Mouse (Mus musculus): ENCODE measurements around the gene Lifr. TPM values are rescaled to one million over a fixed set of nuclear protein-coding genes. Genes with fewer than 3 reads are reported as not detected.

Gene Lifr
- polyA plus RNA-seq, 1 experiment from 2014 or later: 13.4 TPM

DNA sequence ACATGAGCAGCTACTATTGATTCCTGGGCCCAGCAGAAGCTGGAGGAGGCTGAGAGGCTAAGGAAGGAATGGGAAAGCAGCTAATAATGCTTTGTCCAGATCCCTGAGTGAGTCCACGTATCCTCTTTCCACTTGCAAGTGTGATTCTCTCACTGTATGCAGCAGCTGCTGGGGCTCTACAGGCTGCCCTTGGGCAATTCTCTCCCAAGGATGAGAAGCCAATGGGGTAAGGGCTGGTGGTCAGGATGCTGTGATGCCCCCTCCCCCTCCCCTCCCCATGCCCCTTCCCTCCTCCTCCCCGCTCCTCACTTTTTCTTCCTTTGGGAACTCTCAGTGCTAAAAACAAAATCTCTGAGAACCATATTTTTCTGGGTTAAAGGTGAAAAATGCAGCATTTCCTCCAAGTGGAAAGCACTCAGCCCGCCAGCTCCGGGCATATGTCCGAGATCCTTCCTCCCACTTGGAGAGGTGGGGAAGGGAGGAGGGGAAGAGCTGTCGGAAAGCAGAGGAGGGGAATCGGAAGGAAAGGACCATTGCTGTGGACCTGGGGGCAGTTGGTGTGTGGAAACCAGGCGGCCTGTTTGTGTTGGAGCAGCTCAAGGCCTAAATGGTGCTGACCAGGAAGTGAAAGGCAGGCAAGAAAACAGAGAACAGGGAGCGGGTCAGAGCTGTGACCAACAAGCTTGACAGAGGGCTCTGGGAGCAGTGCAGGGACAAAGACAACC is 113.4 kb downstream of the Lifr start:
- Histone ChIP-seq H3K4me3 (no peak overlapping the region), H3K9me3 (no peaks in the 10 kb centered on the region), H3K27me3 (ENCODE audit: insufficient read depth, poor library complexity, severe bottlenecking) (no peaks in the 10 kb centered on the region), H3K4me1 (replicated peaks) (peaks cover 65% of the 10 kb centered on the region), H3K36me3 (no peaks in the 10 kb centered on the region), H3K27ac (peak overlapping the region; percentile 70)
- WGBS: 63% methylated on average over 9 of the region's 9 CpGs
- no peak for DNase-seq (ENCODE audit: low spot score)

DNA sequence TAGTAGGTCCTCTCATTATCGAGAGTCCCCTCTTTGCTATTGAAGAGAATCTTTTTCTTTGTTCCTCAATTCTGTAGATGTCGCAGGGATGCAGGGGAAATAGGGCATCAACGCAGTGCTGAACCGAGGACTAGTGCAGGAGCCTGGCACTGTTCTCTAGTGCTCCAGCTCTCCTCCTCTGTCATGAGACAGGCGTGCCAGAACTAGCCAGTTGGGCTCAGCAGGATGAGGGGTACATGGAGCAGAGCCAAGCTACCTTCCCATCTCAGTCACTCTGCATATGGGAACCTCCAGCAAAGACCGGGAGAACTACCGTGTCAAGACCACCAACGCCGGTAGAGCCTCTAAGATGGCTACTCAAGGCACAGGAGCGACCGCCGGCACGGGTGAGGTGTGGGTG is 114.5 kb downstream of the Lifr start:
- H3K4me3 ChIP-seq: no peak overlapping the region
- H3K27me3 ChIP-seq (ENCODE audit: insufficient read depth, poor library complexity, severe bottlenecking): no peaks in the 10 kb centered on the region
- H3K36me3 ChIP-seq: no peaks in the 10 kb centered on the region
- 89% methylated on average over 13 of the region's 13 CpGs for WGBS
- peak overlapping the region; percentile 36; the same call in 1 of the 2 replicates for H3K27ac ChIP-seq
- H3K9me3 ChIP-seq: no peaks in the 10 kb centered on the region
- peaks cover 55% of the 10 kb centered on the region for H3K4me1 ChIP-seq (replicated peaks)
- DNase-seq (ENCODE audit: low spot score): no peak

DNA sequence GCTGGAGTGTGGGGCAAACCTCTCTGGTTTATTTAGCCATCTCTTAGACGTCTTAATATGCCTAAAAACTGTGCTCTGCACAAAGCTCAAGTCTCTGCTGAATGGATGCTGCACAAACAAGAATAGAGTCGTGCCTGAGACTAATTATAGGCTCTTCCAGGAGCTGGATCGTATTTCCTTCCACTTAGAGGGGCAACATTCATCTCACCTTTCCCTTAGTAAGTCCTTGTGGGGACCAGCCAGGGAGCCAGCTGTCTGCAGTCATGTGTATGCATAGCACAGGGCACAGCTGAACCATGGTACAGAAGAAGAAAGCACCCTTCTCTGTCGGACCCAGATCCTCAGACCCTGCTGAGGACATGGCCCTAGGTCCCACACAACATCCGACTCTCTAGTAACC is 115.7 kb downstream of the Lifr start:
- Histone ChIP-seq H3K27ac (no peak overlapping the region), H3K4me3 (no peak overlapping the region), H3K4me1 (replicated peaks) (peaks cover 46% of the 10 kb centered on the region), H3K27me3 (ENCODE audit: insufficient read depth, poor library complexity, severe bottlenecking) (no peaks in the 10 kb centered on the region), H3K9me3 (no peaks in the 10 kb centered on the region), H3K36me3 (no peaks in the 10 kb centered on the region)
- no peak for DNase-seq (ENCODE audit: low spot score)
- WGBS: 50% methylated on average over 5 of the region's 5 CpGs

DNA sequence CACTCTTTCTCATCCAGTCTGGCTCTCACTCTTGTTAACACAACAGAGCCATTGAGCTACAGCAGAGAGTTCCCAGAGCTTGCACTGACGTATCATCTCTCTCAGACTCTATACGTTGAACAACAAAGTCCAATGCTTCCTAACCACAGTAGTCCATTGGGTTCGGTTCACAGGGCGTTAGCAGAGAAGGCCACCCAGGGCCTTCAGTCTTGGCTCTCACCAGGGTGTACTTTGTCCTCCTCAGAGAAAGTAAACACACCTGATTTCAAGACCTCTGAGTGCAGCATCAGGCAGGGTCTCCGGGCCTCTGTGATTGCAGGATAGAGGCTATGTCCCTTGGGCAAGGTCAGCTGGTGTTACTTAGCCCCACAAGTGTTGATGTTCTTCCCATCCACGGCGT is 116.9 kb downstream of the Lifr start:
- Histone ChIP-seq H3K36me3 (no peaks in the 10 kb centered on the region), H3K4me3 (no peak overlapping the region), H3K4me1 (replicated peaks) (peaks cover 34% of the 10 kb centered on the region), H3K27ac (no peak overlapping the region), H3K27me3 (ENCODE audit: insufficient read depth, poor library complexity, severe bottlenecking) (no peaks in the 10 kb centered on the region), H3K9me3 (no peaks in the 10 kb centered on the region)
- 84% methylated on average over 7 of the region's 7 CpGs for WGBS
- no peak for DNase-seq (ENCODE audit: low spot score)

DNA sequence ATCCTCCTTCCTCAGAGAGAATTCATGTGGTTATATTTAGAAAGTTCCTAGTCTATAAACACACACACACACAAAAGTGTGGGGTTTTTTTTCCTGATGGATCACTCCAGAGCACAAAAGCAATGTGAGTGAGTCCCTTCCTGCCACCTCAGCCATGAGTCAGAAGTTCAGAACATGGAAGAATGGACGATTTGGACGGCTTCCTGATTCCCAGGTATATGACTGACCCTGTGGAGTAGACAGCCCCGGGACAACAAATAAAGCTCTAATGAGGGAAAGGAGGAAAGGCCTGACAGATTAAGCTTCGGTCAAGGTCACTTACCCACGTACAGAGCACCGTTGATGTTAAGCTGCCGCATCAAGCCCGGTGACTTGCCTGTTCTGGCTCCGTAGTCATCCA is 117.8 kb downstream of the Lifr start:
- 86% methylated on average over 9 of the region's 9 CpGs for WGBS
- Histone ChIP-seq H3K9me3 (no peaks in the 10 kb centered on the region), H3K36me3 (no peaks in the 10 kb centered on the region), H3K4me1 (replicated peaks) (peaks cover 30% of the 10 kb centered on the region), H3K27me3 (ENCODE audit: insufficient read depth, poor library complexity, severe bottlenecking) (no peaks in the 10 kb centered on the region), H3K27ac (no peak overlapping the region), H3K4me3 (no peak overlapping the region)
- DNase-seq (ENCODE audit: low spot score): no peak

DNA sequence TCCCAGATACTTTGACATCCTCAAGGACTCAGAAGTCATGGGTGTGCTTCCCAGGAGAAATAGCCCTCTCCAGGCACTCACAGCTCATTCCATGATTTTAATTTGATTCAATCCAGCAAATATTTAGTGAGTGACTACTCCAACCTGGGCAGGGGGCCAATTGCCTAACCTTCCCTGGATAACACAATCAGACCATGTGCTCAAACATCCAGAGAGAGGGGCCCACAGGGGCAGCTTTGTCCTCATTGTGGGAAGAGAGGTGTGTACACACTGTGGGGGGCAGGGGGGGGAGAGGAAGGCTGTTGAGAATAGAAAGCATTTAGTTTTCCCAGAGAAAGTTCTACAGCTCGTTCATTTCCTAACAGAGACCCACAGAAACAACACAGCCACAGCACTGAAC is 123.3 kb downstream of the Lifr start:
- H3K4me3 ChIP-seq: no peak overlapping the region
- no peaks in the 10 kb centered on the region for H3K9me3 ChIP-seq
- no peaks in the 10 kb centered on the region for H3K36me3 ChIP-seq
- no peaks in the 10 kb centered on the region for H3K27me3 ChIP-seq (ENCODE audit: insufficient read depth, poor library complexity, severe bottlenecking)
- no peak for DNase-seq (ENCODE audit: low spot score)
- no peaks in the 10 kb centered on the region for H3K4me1 ChIP-seq (replicated peaks)
- H3K27ac ChIP-seq: no peak overlapping the region
- WGBS: 52% methylated on average over 1 of the region's 1 CpGs

DNA sequence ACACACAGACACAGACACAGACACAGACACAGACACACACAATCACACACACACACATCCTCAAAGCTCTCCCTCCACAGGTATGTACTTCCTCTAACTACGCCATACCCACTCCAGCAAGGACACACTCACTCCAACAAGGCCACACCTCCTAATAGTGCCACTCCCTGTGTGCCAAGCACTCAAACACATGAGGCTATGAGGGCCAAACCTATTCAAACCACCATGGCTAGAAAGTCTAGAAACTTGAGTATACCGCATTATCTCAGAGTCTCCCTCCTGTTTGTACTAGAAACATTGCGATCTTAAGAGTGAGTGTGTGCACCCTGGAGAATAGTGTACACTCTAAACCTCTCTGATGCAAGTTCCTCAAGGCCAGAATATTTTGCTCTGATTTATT is 125.4 kb downstream of the Lifr start:
- Histone ChIP-seq H3K36me3 (no peaks in the 10 kb centered on the region), H3K27me3 (ENCODE audit: insufficient read depth, poor library complexity, severe bottlenecking) (no peaks in the 10 kb centered on the region), H3K9me3 (no peaks in the 10 kb centered on the region), H3K4me3 (no peak overlapping the region), H3K4me1 (replicated peaks) (no peaks in the 10 kb centered on the region), H3K27ac (no peak overlapping the region)
- no peak for DNase-seq (ENCODE audit: low spot score)
- 96% methylated on average over 3 of the region's 3 CpGs for WGBS

DNA sequence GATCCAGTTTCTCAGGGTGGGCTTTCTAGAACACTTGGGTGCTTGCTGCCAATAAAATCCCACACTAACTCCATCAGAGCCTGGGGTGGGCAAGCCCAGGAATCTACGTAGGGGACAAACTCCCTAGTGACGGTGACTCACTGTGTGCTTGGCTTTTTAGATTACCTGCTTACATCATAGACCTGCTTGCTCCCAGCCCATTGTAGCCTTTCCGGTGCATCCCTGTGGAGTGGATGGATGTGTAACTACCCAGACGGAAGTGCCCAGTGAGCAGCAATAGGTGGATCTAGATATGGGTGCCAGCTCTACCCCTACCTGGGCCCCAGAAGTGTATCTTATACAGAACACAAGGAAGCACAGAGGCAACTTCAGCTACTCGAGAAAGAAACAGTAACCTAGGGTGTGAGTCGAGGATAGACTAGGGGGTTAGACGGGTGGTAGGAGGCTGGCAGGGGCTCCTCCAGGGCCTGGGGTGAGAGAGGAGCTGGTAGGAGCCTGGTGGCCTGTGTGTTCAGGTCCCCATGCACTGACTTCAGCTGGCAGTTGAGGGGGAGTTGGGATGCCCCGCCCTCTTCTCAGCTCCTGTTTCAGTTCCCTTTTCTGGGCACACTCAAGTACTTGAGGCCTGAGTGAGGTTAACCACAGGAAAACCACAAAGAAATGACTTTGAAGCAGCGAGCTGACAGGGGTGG is 126.3 kb downstream of the Lifr start:
- no peak for DNase-seq (ENCODE audit: low spot score)
- Histone ChIP-seq H3K4me3 (no peak overlapping the region), H3K4me1 (replicated peaks) (0 out of 2 replicates have a peak, but pooled peaks cover under 1% of the 10 kb centered on the region), H3K9me3 (no peaks in the 10 kb centered on the region), H3K36me3 (no peaks in the 10 kb centered on the region), H3K27ac (no peak overlapping the region), H3K27me3 (ENCODE audit: insufficient read depth, poor library complexity, severe bottlenecking) (no peaks in the 10 kb centered on the region)
- 87% methylated on average over 9 of the region's 9 CpGs for WGBS

DNA sequence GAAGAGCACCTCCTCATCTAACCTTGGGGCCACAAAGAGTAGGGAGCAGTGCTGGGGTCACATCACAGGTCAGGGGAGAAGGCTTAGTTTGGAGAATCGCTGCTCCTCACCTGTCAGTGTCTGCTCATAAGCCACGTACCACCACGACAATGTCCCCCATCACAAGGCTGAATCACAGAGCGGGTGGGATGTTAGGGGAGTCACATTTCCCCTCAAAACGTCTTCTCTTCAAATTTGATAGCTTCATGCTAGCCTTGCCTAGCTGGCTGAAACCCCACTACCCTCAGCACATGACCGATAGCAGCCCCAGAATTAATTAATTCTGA is 126.8 kb downstream of the Lifr start:
- Histone ChIP-seq H3K36me3 (no peaks in the 10 kb centered on the region), H3K27me3 (ENCODE audit: insufficient read depth, poor library complexity, severe bottlenecking) (no peaks in the 10 kb centered on the region), H3K27ac (no peak overlapping the region), H3K9me3 (no peaks in the 10 kb centered on the region), H3K4me1 (replicated peaks) (peaks cover 6% of the 10 kb centered on the region), H3K4me3 (no peak overlapping the region)
- no peak for DNase-seq (ENCODE audit: low spot score)
- 85% methylated on average over 6 of the region's 6 CpGs for WGBS

DNA sequence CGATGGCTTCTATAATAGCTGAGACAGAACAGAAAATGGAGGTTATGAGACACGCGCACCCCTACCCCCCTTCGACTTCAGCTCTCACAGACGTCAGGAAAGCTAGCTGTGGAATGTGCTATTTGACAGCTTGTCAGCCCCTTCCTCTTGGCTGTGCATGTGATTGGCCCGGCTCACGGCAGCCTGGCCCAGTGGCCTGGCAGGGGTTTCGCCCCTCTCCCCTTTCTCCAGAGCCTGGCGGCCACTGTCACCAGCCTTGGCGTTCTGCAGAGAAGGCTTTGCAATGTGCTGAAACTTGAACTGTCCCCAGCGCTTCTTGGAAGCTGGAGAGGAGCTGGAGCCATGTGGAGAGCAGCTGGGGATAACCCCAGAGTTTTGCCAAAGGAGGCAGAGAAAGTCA is 132.4 kb downstream of the Lifr start:
- peaks cover 24% of the 10 kb centered on the region for H3K4me1 ChIP-seq (replicated peaks)
- no peaks in the 10 kb centered on the region for H3K9me3 ChIP-seq
- H3K36me3 ChIP-seq: no peaks in the 10 kb centered on the region
- H3K27ac ChIP-seq: peak overlapping the region; percentile 67
- peak; percentile 49 for DNase-seq (ENCODE audit: low spot score)
- WGBS: 41% methylated on average over 11 of the region's 11 CpGs
- no peak overlapping the region for H3K4me3 ChIP-seq
- no peaks in the 10 kb centered on the region for H3K27me3 ChIP-seq (ENCODE audit: insufficient read depth, poor library complexity, severe bottlenecking)

DNA sequence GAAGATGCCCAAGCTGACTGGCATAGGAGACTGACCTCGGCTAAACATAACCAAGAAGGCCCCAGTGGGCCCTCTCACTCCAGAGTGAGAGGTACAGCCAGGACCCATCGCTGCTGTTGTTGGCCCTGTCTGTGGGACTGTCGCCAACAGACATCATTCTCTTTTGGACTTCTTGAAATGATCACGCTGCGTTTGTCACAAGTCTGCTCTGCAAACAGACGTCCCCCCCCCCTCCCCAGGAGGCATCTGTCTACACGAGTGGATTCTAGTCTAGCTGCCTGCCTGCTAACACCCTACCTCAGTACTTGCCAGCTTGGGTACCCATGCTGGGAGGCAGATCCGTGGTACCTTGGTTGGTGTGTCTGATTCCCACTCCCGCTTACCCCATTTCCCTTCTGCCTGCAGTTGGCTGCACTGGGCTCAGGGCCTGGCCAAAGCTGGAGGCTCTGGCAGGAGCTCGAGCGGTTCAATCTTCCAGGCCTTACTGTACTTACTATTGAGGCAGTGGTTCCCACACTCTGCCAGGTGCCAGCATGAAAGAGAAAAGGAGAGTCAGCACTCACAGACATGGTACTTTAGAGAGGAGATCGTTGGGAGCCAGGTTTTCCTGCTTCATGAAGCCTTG is 133.8 kb downstream of the Lifr start:
- no peak overlapping the region; the same call in 1 of the 2 replicates for H3K27ac ChIP-seq
- H3K4me3 ChIP-seq: no peak overlapping the region
- H3K27me3 ChIP-seq (ENCODE audit: insufficient read depth, poor library complexity, severe bottlenecking): no peaks in the 10 kb centered on the region
- no peak for DNase-seq (ENCODE audit: low spot score)
- peaks cover 24% of the 10 kb centered on the region for H3K4me1 ChIP-seq (replicated peaks)
- 85% methylated on average over 12 of the region's 12 CpGs for WGBS
- no peaks in the 10 kb centered on the region for H3K9me3 ChIP-seq
- H3K36me3 ChIP-seq: no peaks in the 10 kb centered on the region

DNA sequence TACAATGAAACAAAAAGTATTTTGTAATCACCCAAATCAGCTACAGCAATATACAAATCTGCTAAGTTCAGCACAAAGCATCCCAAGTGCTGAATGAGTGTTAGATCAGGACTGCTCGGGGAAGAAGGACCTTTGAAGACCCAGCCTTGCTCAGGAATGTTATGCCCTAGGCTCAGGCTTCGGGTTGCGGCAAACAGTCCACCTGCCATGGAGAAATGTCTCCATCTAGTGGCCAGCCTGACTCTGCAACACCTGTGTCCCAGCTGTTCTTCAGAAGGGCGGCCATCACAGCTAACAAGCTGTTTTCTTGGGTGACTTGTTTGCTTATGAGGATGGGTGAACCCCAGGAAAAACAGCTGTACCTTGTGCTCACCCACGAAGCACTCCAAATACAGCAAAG is 135.8 kb downstream of the Lifr start:
- peaks cover 24% of the 10 kb centered on the region for H3K4me1 ChIP-seq (replicated peaks)
- H3K27ac ChIP-seq: no peak overlapping the region
- H3K9me3 ChIP-seq: no peaks in the 10 kb centered on the region
- no peak overlapping the region for H3K4me3 ChIP-seq
- H3K36me3 ChIP-seq: no peaks in the 10 kb centered on the region
- H3K27me3 ChIP-seq (ENCODE audit: insufficient read depth, poor library complexity, severe bottlenecking): no peaks in the 10 kb centered on the region
- 7% methylated on average over 5 of the region's 5 CpGs for WGBS
- peak; percentile 85 for DNase-seq (ENCODE audit: low spot score)

DNA sequence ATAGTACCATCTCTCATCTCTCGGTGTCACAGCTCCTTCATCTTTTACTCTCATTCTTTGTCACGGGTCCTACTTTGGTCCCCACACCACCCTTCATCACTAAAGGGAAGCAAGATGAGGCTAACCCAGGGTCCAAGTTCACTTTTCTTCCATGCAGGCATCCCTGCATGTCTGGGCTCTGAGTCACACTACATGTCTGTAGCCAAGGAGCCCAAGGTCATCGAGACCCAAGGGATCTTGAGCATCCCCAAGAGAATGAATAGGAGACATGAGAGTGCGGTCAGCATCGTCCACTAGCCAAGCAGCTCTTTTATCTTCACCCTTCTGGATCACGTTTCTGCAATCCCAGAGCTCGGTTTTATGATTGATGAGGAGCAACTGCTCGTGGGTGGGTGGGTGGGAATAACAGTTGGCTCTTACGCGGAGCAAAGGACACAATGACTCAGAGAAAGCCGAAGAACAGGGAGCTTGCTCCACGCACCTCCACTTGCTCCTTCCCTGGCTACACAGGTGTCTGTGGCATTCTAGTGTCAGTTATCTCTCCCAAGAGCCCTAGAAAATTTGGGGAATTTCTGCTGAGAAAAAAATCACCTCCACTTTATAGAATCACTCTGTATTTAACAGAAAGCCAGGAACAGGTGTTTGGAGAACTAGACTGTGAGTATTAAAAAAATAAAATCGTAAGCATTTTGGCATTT is 143.1 kb downstream of the Lifr start:
- no peaks in the 10 kb centered on the region for H3K36me3 ChIP-seq
- no peaks in the 10 kb centered on the region for H3K4me1 ChIP-seq (replicated peaks)
- DNase-seq (ENCODE audit: low spot score): no peak
- 92% methylated on average over 13 of the region's 13 CpGs for WGBS
- no peaks in the 10 kb centered on the region for H3K9me3 ChIP-seq
- H3K4me3 ChIP-seq: no peak overlapping the region
- H3K27ac ChIP-seq: no peak overlapping the region
- no peaks in the 10 kb centered on the region for H3K27me3 ChIP-seq (ENCODE audit: insufficient read depth, poor library complexity, severe bottlenecking)

All from hindbrain, embryonic 10.5 days (tissue).